Mouse (Mus musculus) left cerebral cortex, postnatal 4 days (tissue): ENCODE measurements around the gene Cyp4f37. TPM values are rescaled to one million over a fixed set of nuclear protein-coding genes. Genes with fewer than 3 reads are reported as not detected.
"Not testable (repeated sequence)": the region's sequence is repeated elsewhere in the genome, so short reads cannot be mapped to it uniquely, and the experiment has no call there.

Source experiments
- DNase-seq: peaks from one replicate; pipeline ENCODE4 v3.0.0-alpha.2; 2022
- intact Hi-C: fragments of 180-260 bp; cut with DNase I; formaldehyde crosslinking; loops from one replicate; pipeline ENCODE4 v1.15.1; 2025
- total RNA-seq, 2 experiments: library from RNA; stranded (reverse); gene quantifications; 2 replicates each; pipeline ENCODE4 v1.2.3; 2021

The Cyp4f37 gene
- total RNA-seq: not detected

DNA sequence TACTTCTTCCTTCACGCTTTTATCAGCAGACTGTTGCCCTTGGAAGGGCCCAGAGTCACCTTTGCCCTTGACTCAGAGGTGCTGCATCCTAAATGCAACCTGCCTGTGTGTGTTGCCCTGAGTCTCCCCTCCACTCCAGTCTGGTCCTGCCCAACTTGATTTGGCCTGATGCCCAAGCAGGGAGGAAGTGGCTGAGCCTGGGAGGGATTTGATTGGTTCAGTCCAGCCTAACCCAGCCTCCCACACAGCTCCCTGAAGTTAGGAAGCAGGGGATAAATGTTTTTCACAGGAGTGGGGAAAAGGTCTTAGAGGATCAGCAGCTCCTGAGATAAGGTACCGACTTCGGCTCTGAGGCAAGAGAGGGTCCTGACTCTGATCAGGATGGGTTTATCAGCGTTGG is at the start of gene Cyp4f37:
Gene Cyp4f37 (plus strand): TSS at position 292 of the 400 bp plus-strand sequence.
- intact Hi-C loops, DNase-seq: not testable (repeated sequence)

DNA sequence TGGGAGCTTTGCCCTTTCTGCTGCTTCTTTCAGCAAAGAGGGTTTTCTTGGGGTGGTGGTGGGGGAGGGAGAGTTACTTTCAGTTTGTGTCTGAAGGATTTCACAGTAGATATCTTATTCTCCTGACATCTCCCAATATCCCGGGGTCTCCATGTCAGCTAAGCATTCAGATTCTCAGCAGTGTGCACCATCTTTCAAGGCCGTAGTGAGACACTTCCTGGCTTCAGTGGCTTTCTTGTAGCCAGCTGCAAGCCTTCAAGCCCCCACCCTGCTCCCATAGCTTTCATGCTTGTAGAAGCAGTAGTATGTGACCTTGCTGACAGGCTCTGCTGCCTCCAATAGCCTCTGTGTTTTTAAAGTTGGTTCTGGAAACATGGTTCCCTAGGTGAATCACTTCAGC is 47.8 kb upstream of the Cyp4f37 start:
- DNase-seq, intact Hi-C loops: not testable (repeated sequence)

DNA sequence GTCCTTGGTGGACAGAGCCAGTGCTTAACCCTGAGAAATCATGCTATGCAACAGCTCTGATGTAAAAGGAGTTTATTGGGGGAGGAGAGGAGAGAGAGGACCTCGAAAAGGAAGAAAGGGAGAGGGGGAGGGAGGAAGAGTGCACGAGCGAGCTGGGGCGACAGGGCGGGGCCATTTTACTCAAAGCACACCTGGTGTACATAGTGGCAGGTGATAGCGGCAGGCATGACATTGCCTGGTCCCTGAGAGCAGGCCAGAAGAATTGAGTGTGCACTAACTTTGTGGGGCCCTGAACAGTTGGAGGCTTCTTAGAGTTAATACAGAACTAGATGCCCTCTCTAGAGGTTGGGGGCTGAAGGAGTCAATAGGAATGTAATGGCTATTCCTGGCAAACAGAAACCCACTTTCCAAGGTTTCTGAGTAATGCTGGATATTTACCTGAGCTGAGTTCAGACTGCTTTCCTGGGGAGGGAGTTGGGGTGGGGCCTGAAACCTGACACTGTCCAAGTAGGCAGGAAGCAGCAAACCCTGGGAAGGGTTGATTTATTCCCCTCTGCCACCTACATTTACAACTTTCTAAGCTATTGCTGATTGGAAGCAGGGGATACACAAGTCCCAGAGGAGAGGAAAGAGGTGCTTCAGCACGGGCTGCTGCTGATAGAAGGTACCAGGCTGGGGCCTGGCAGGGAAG is 43.5 kb upstream of the Cyp4f37 start:
- intact Hi-C loops: no loop called here
- no peak for DNase-seq

DNA sequence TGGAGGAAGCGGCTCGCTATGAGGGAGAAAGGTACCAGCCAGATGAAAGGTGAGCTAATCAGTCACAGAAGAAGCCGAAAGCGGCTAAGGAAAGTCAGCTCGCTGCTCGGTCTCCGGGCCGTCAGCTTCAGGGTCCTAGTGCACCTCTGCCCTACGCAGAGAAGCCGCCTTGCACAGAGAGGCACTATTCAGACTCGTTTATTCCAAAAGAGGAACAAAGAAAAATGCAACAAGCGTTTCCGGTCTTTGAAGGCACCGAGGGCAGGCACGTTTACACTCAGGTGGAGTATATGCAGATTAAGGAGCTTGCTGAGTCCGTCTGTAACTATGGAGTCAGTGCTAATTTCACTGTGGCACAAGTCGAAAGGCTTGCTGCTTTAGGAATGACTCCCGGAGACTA is 24.6 kb upstream of the Cyp4f37 start:
- DNase-seq: no peak
- intact Hi-C loops: no loop called here

DNA sequence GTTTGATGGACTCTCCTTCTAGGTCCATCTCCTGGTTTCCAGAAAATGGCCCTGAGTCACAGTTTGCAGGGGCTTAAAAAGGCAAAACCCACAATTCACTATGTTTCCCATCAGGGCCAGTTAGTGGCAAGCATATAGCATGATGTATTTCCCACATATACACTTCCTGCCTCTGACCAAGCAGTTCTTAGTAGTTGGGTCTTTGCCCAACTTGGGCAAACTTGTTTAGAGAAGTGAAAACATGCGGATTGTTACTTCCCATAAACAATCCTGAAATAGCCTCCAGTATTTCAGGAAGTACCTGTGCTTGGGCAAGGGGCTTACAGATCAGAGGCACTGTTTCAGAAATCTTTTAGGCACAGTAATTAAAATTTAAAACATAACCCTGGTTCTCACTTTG is 13.1 kb upstream of the Cyp4f37 start:
- no peak for DNase-seq
- intact Hi-C loops: no loop called here

DNA sequence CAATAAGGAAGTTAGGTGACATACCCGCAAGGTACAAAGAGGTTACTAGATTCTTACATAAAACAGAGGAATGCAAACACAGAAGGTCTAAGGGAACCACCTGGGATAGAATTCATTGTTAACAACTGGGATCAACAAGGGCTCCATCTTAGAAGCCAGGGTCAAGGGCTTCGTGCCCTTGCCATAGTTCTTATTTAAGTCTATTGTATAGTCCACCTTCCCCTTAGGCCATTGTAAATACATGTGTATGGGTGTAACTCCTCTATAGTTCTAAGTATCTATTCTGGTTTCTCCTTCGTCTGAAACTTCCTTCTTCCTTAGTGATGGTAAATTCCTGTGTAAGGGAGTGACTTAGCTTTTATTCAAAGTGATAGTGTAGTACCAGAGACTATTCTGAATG is 10.9 kb upstream of the Cyp4f37 start:
- DNase-seq, intact Hi-C loops: not testable (repeated sequence)

DNA sequence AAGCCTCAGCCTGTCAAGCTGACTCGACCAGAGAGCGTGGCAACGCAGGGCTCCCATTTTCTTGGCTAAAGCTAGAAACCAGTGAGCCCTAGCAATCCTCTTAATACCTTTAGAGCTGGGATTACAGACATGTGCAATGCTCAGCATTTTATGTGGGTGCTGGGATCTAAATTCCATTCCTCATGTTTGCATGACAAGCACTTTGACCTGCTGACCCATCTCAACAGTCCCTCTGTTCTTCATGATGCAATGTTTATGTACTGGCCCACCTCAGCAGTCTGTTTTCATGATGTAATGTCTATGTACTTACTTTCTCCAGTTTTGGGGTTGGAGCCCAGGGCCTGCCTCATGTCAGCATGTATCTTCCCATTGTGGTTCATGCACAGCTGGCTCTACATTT is 10.2 kb upstream of the Cyp4f37 start:
- no peak for DNase-seq
- intact Hi-C loops: no loop called here

DNA sequence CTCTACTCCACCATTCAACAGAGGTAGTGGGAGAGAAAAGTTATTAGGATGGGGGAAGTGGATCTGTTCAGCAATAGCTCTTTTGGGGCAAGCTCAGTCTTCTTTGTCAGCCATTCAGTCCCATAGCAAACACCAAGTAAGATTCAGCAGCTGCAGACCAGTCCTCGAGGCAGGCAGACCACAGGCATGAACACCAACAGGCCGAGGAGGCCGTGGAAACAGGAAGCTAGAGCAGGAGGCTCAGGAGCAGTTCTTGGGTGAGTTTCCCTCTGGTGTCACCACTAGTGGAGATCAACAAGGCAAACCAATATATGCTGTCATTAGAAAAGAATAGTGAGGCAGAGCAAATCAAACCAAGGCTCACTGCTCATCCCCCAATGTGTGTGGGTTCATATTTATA is 8.7 kb upstream of the Cyp4f37 start:
- intact Hi-C loops: no loop called here

DNA sequence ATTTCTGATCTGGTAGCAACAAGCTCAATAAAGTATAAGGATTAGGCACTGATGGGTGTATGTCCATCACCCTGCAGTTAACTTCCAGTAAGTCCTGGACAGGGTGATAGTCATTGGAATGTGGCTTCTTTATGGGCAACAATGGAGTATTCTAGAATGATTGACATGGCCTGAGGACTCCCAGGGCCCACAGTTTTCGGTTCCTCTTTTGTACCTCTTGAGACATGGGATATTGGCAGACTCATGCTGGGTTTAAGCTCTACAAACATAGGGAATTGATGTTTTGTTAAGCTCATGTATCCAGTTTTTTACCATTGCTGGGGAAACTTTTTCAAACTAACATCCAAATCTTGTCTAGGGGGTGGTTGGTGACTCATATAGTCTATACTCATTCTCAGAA is 3.9 kb upstream of the Cyp4f37 start:
- DNase-seq: no peak

More for the DNA sequence above, 8.7 kb upstream of the Cyp4f37 start:
- DNase-seq: no peak

DNA sequence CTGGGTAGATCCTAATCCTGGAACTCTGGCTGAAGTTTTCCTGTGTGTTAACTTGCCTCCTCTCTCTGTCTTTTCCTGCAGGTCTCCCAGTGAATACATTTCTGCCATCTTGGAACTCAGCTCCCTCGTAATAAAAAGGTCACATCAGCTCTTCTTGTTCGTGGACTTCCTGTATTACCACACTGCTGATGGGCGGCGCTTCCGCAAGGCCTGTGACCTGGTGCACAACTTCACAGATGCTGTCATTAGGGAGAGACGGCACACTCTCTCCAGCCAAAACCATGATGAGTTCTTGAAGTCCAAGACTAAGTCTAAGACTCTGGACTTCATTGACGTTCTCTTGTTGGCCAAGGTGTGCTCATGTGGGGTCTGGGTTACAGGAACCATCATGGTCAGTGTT is 8.6 kb downstream of the Cyp4f37 start:
- intact Hi-C loops, DNase-seq: not testable (repeated sequence)

More for the DNA sequence above, 3.9 kb upstream of the Cyp4f37 start:
- intact Hi-C loops: no loop called here

DNA sequence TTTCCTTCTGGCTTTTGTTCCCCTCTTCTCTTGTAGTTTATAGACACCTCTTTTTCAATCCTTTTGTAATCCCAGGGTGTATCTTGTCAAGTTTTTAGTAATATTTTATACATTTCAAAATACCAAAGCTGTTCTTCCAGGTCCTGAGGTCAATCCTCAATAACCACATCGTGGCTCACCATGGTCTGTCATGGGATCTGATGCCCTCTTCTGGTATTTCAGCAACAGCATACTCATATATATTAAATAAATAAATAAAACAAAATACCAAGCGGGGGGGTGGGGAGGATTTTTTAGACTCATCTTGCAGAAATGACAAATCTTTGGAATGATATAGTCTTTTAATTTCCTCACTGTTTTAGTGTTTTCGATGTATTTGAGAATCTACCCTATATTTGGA is 10.8 kb downstream of the Cyp4f37 start:
- no peak for DNase-seq
- intact Hi-C loops: no loop called here

DNA sequence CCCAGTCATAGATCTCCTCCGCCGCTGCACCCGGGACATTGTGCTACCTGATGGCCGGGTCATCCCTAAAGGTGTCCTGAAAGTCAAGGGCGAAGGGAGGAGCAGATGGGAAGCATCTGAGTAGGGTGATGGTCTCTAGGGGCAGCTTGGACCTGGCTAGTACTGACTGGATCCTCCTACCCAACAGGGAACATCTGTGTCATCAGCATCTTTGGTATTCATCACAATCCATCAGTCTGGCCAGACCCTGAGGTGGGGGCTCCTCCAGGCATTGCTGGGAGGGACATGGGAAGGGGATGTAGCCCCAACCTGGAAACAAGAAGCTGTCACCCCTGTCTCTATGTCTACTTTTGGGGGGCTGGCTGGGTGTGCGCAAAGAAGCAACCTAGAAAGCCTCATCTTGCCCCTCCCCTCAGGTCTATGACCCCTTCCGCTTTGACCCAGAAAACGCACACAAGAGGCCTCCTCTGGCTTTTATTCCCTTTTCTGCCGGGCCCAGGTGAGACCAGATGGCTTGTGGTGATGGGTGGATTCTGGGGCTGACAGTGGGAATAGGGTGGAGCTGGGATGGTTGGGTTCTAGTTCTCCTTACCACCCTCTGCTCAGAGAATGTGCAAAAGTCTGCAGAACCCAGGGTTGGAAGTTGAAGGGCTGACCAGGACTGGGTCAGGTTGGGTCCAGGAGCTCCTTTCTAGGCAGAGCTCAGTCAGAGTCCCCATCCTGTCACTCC is 13.3 kb downstream of the Cyp4f37 start:
- intact Hi-C loops: loop anchor here (2.0 kb wide), 1 partner anchor 46 kb away; no protein-coding TSS in a partner anchor

DNA sequence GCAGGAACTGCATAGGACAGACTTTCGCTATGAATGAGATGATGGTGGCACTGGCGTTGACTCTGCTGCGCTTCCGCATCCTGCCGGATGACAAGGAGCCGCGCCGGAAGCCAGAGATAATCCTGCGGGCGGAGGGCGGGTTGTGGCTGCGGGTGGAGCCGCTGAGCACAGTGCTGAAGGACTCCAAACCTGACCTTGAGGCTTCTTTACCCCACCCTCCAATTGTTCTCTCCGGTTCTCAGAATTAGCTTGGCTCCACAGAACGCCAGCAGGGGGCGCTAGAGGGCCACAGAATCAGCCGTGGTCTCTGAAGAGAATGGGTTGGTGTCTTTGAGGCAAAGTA is 13.8 kb downstream of the Cyp4f37 start:
- intact Hi-C loops: loop anchor here (2.0 kb wide), 1 partner anchor 46 kb away; no protein-coding TSS in a partner anchor

More for the DNA sequence above, 13.3 kb downstream of the Cyp4f37 start:
- DNase-seq: not testable (repeated sequence)

DNA sequence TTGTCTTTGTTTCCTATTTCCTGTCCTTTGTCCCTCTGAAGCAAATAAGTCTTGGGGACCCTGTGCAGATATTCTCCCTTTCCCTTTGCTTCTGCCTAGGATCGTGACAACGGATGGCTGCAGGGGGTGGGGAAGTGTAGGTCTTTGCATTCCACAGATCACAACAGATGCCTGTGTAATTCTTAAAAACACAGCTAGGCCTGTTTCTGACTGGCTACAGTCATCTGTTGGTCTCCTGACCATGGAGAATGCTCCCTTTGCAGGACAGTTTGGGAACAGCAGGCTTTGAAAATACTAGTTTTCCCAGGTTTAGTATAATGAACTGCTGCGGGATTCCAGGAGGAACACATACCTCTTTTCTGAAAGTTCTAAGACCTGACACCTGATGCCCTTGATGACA is 15.2 kb downstream of the Cyp4f37 start:
- DNase-seq: no peak
- intact Hi-C loops: no loop called here

More for the DNA sequence above, 13.8 kb downstream of the Cyp4f37 start:
- peak; percentile 89 for DNase-seq

DNA sequence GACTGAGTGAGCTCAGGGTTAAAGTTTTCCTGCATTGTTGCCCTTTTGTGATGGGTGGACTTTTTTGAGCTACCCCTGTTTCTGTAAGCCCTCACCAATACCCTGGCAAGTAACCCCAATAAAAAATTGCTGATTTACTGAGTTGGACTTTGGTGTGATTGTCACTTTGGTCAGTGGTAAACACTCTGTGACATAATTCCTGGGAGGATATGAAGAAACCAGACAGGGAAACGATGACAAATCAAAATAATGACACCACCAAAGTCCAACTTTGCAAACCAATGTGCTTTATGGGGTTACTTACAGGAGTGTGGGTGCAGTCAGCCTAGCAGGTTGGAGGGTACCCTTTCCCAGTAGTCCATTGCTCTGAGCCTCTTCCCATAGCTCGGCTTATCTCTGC is 16.0 kb downstream of the Cyp4f37 start:
- no peak for DNase-seq
- intact Hi-C loops: no loop called here

DNA sequence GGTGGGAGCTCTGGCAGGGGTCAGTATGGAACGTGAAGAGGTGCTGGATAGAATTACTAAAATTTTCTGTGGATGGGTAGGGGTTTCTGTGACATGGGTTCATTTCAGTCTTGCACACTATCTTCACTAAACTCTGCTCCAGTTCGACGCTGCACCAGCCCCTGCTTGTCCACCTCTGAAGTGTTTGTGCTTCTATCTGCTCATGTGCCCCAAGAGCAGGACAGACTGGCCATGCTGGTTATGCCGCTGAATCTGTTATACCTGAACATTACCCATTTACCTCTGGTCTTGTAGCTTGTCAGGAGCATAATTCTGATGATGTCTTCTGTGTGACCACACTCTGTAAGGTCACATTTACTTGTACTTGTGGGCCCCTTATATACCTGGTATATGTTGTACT is 25.5 kb downstream of the Cyp4f37 start:
- no peak for DNase-seq
- intact Hi-C loops: no loop called here

DNA sequence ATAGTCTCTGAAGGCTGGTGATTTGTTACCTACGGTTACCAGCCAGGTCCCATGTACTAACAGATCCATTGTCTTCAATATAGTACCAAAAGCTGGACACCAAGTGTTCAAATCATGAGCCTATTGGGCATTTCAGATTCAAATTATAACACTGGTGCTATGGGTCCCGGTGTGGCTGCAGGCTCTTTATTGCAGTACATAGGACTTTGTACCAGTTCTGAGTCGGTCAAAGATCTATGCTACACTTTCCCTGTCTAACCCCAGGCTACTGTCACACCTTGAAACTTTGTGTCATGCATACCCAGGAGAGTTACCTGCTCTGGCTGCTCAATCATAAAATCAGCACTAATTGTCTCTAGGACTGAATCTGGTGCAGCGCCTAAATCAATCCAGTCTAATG is 32.8 kb downstream of the Cyp4f37 start:
- DNase-seq: no peak
- intact Hi-C loops: no loop called here

DNA sequence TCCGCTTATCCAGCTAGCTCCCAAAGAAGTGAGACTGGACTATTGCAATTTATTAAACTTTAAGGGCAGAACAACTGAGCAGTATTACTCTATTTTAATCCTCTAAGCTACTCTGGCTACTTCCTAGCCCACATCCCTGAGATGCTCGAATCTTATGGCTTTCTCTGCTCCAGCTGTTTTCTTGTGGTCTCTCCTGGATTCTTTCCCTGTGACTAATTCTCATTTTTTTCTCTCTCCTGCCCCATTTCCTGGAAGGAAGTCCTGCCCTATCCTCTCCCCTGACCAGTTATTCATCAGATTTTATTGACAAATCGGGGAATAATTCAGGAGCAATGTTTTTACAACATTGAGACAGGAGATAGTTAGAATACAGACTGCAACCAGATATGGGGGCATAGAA is 35.9 kb downstream of the Cyp4f37 start:
- DNase-seq: no peak
- intact Hi-C loops: no loop called here

DNA sequence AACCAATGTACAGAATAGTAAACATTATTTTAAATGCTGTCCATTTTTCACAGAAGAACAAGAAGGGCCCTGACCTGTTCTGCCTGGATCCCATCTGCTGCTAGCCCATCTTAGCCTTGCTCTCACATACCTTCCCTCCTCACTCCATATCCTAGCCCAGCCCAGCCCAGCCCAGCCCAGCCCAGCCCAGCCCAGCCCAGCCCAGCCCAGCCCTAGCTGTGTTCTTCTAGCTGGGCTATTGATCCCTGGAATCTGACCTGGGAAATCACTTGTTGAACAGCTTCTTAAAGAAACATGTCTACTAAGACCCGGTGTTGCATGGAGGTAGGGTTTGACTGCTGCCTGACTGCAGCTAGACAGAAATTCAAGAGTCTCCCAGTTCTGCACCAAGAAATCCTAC is 37.1 kb downstream of the Cyp4f37 start:
- intact Hi-C loops: no loop called here
- DNase-seq: no peak

DNA sequence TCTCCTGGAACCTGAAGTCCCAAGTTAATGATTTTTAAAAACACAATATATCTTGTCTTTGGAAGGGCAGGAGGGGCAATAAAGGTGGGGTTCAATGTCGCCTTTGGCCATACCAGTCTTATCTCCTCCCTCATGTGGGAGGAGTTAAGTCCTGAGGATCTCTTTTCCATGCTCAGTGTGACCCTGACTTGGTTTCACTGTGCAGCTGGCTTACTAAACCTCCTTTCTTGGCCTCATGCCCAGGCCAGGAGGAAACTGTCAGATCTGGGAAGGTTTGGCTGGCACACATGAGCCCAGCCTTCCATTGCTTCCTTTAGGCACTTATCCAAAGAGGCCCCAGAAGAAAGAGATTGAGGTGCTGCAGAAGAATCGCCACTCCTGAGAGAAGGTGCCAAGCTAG is 37.6 kb downstream of the Cyp4f37 start, which contains the start of gene Cyp4f40:
Gene Cyp4f40 (plus strand): TSS at position 189 of the 400 bp plus-strand sequence.
- peak; percentile 81 for DNase-seq
- intact Hi-C loops: no loop called here

DNA sequence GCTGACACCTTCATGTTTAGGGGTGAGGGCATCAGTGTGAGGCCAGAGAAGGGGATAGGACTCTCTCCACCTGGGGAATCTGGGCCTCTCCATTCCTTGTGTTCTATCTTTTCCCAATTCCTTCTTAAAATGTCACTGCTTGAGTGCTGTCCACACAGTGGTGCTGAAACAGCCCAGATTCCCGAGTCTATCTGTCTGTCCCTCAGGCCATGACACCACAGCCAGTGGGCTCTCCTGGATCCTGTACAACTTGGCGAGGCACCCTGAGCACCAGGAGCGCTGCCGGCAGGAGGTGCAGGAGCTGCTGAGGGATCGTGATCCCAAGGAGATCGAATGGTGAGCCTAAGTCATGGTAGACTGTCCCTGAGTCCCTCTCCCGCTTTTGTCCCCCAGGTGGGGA is 52.9 kb downstream of the Cyp4f37 start:
- no peak for DNase-seq
- intact Hi-C loops: no loop called here

DNA sequence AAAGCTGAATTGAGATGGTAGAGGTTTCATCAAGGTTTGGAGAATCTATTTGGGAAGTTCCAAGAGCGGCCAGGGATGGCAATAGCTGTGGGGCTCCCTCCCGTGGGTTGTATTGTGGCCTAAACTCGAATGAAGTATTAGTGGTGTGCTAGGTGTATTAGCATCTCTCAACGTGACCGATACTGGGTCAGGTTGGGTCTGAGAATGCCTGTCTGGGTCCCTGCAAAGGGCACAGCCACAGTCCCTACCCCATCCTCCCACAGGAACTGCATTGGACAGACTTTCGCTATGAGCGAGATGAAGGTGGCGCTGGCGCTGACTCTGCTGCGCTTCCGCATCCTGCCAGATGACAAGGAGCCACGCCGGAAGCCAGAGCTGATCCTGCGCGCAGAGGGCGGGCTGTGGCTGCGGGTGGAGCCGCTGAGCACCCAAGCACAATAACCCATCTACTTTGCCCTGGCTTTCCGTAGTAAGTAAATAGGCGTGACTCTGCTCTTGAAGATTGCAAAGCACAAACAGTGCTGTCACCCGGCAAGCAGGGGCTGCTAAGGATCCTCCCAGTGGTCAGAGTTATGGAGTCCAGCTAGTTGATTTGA is 55.0 kb downstream of the Cyp4f37 start:
- peak; percentile 5 for DNase-seq
- intact Hi-C loops: no loop called here
